Mouse (Mus musculus) urinary bladder, postnatal 36 days (tissue): ENCODE measurements around the gene Pum1.
"Not testable (repeated sequence)": the region's sequence is repeated elsewhere in the genome, so short reads cannot be mapped to it uniquely, and the experiment has no call there.

Source experiments
- DNase-seq, 2 experiments: peaks; one replicate each; pipeline ENCODE4 v3.0.0; 2022; ENCODE audit warnings: low spot score in 2 of 2, mixed read lengths in 1 of 2

The Pum1 gene

GRCm38 (mm10) chr4:130662979-130663725 lies at the start of gene Pum1:
TSS of gene Pum1 (plus strand) at chr4:130663321.
- peak; percentile 69 to 85 for DNase-seq

DNA sequence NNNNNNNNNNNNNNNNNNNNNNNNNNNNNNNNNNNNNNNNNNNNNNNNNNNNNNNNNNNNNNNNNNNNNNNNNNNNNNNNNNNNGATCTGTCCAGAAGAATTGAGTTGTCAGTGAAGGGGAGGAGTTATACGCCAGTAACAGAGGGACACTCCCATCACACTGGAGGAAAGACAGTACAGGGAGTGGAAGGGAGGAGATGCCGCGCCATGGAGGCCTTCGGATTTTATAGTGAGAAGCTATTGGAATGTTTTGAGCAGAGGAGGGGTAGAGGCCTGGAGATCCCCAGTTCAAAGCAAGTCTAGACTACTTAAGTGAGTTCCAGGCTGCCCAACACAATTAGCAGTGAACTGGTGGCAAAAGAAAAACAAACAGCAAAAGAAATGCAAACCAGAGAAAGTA lies 33.7 kb upstream of the Pum1 start:
- peak; percentile 5 to 15 for DNase-seq

DNA sequence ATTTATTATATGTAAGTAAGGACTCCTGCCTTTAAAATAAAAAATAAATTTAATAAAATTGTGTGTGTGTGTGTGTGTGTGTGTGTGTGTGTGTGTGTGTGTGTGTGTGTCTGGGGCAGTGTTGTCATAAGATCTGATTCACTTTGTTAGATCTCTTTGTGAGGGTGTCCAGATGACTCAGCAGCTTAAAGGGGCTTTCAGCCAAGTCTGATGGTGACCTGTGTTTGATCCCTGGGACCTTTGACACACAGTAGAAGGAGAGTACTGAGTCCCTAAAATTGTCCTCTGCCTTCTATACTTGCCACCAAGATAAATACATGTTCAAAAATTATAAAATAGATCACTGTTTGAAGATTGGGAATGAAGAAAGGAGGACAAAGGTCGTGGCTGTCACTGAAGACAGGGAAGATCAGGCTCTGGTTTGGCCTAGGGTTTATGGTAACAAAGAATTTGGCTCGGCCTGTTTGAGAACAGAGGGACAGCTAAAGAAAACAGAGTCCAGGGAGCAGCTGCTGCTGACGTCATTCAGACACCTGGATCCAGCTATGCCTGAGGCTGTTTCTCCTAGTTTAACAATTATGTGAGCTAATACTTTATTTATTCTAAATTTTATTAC lies 32.8 kb upstream of the Pum1 start:
- peak in 1 of 2 experiments; percentile 13 for DNase-seq

GRCm38 (mm10) chr4:130635076-130635475 lies 28.0 kb upstream of the Pum1 start:
- not testable (repeated sequence) for DNase-seq

GRCm38 (mm10) chr4:130636761-130637160 lies 26.4 kb upstream of the Pum1 start:
- DNase-seq = no peak

- DNase-seq = no peak
Measured at GRCm38 (mm10) chr4:130637488-130638422, 25.4 kb upstream of the Pum1 start.

- peak in 1 of 2 experiments; percentile 35 for DNase-seq
Measured at GRCm38 (mm10) chr4:130640031-130640717, 22.9 kb upstream of the Pum1 start.

- no peak for DNase-seq
Measured at GRCm38 (mm10) chr4:130642468-130642867, 20.7 kb upstream of the Pum1 start.

- DNase-seq = no peak
Measured at GRCm38 (mm10) chr4:130645426-130645825, 17.7 kb upstream of the Pum1 start.

DNA sequence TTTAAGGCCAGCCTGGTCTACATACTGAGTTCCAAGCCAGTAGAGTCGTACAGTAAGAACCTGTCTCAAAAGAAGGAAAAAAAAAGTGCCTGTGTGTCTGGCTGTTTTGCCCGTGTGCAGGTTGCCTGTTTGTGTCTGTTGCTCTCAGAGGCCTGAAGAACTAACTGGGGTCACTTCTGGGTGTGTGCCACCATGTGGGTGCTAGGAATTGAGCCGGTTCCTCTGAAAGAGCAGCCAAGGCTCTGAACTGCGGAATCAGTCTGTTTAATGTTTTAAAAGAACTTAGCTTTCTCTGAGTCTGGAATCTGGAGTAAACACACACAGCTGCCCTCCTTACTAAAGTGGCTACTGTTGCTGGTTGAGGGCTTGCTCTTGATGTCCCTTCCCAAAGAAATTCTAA lies 11.8 kb upstream of the Pum1 start:
- DNase-seq = no peak

- DNase-seq = no peak
Measured at GRCm38 (mm10) chr4:130652546-130652945, 10.6 kb upstream of the Pum1 start.

- no peak for DNase-seq
Measured at GRCm38 (mm10) chr4:130657820-130658565, 5.1 kb upstream of the Pum1 start.

DNA sequence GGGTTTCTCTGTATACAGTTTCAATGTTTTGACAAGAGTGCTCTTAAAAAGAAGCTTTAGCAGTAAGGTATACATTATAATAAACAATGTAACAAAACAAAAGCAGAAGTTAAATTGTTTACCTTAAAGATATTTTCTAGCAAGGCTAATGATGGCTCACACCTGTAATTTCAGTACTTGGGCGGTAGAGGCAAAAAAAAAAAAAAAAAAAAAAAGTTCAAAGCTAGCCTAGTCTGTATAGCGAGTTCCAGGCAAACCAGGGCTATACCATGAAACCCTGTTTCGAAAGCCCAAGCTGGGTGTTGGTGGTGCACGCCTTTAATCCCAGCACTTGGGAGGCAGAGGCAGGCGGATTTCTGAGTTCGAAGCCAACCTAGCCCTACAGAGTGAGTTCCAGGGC lies 3.7 kb upstream of the Pum1 start:
- no peak for DNase-seq

DNA sequence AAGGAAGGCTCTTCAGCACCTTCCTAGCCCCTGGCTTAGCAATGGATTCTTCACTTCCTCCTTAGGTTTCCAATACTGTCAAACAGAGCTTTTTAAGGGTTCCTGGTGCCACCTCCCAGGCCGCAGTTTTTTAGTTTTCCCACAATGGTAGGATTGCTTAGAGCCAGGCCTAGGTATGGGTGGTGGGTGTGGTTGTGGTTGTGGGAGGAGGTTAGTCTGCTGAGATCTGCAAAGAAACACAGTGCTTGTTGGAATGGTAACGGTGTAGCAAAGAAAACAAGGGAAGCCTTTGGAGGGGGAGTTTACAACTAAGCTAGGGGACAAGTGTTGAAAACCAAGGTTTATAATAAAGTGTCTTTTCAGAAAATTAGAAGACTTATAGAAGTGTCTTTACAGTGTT lies 3.0 kb upstream of the Pum1 start:
- DNase-seq = no peak

- DNase-seq = no peak
Measured at GRCm38 (mm10) chr4:130661151-130661550, 2.0 kb upstream of the Pum1 start.

GRCm38 (mm10) chr4:130662305-130662704 lies 816 bp upstream of the Pum1 start:
- DNase-seq = not testable (repeated sequence)

DNA sequence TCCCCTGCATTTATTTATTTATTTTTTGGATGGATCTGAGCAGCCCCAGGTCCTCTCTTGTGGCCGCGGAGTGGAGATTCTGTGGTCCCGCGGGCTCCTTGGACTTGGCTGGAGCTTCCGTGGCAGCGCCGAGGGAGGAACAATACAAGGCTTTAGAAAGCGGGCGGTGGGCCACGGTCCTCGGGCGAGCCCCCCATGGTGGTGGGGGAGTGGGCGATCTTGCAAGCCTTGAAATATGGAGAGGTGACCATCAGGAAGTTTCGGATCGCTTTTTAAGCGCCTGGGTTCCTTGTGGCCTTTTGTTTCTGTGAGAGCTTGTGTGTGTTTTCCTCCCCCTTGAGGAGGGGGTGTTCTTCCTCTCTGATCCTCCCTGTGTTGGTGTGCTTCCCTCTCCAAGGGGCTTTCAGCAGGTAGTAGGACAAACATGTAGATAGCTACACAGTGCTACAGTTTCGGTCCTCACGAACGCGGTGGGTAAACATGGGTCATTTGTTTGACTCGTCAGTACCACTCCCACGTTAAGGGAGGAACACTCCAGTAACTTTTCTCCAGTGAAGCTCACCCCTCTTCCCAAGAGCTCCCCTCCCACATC lies 785 bp downstream of the Pum1 start:
- DNase-seq = peak; percentile 27 to 29

- no peak for DNase-seq
Measured at GRCm38 (mm10) chr4:130664414-130665029, 1.4 kb downstream of the Pum1 start.

DNA sequence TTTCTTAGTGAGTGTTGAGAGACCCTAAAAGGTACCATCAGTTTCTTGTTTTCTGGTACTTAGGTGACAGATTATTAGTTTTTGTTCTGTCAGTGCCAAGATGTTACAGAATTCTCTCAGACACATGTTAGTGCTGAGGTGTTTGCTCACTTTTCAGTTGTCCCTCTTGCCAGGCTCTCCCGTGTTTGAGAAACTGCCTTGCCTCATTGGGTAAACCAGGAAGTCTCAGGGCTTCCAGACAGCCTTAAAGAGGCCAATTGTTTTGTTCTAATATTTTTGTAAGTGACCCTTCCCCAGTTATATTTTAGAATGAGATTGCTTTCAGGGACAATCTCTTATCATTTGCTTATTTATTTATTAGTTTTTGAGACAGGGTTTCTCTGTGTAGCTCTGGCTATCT lies 2.1 kb downstream of the Pum1 start:
- DNase-seq = peak in 1 of 2 experiments; percentile 14

- DNase-seq = no peak
Measured at GRCm38 (mm10) chr4:130667686-130668085, 4.6 kb downstream of the Pum1 start.
